Mouse (Mus musculus): ENCODE measurements around the gene Xpo5. TPM values are rescaled to one million over a fixed set of nuclear protein-coding genes. Genes with fewer than 3 reads are reported as not detected.

The Xpo5 gene
- total RNA-seq, 1 experiment, result 63.2 TPM

- Histone ChIP-seq H3K9ac (ENCODE audit: insufficient read depth, low read depth, low read length, poor library complexity, severe bottlenecking) (no peak overlapping the region), H3K4me1 (ENCODE audit: control insufficient read depth in 2 of 2, insufficient read depth in 2 of 2, low read length in 2 of 2, poor library complexity in 1 of 2) (peaks cover 0 to 8% of the 10 kb centered on the region in 2 experiments; a peak in 2 of 4 replicates), H3K4me3 (ENCODE audit: insufficient read depth in 1 of 2, low read depth in 1 of 2, low read length in 2 of 2, poor library complexity in 1 of 2, severe bottlenecking in 1 of 2) (no peak overlapping the region), H3K27ac (ENCODE audit: insufficient read depth, low read depth, low read length, poor library complexity, severe bottlenecking) (no peak overlapping the region), H3K9me3 (ENCODE audit: control insufficient read depth, insufficient read depth, low read depth, low read length) (no peaks in the 10 kb centered on the region), H3K36me3 (ENCODE audit: control insufficient read depth, insufficient read depth, low read length, poor library complexity, severe bottlenecking) (peaks cover 45% of the 10 kb centered on the region)
- TF ChIP-seq CHD2 (IDR thresholded peaks at IDR 0.05; ENCODE audit: low read depth, low read length) (no peak), MAFK (IDR thresholded peaks at IDR 0.05; ENCODE audit: insufficient read depth, low read depth, low read length) (no peak), HCFC1 (IDR thresholded peaks at IDR 0.05; ENCODE audit: borderline replicate concordance, insufficient read depth, low read length) (no peak), ZNF384 (IDR thresholded peaks at IDR 0.05; ENCODE audit: low read depth, low read length) (no peak), ZC3H11A (IDR thresholded peaks at IDR 0.05; ENCODE audit: borderline replicate concordance, low read depth, low read length) (no peak)
- in situ Hi-C loops (cut with MboI; ENCODE audit: low sequenced_read_pairs in 2 of 2, unreplicated experiment in 2 of 2), result no loop called here
- no peak for DNase-seq (ENCODE audit: low read depth, low spot score)
Measured at GRCm38 (mm10) chr17:46255147-46255546, 52.6 kb downstream of the Xpo5 start.

- in situ Hi-C loops (cut with MboI; ENCODE audit: low sequenced_read_pairs in 2 of 2, unreplicated experiment in 2 of 2), result no loop called here
- Histone ChIP-seq H3K36me3 (ENCODE audit: control insufficient read depth, insufficient read depth, low read length, poor library complexity, severe bottlenecking) (peaks cover 52% of the 10 kb centered on the region), H3K27ac (ENCODE audit: insufficient read depth, low read depth, low read length, poor library complexity, severe bottlenecking) (no peak overlapping the region), H3K9ac (ENCODE audit: insufficient read depth, low read depth, low read length, poor library complexity, severe bottlenecking) (0 out of 2 replicates have a peak overlapping the region, but pooled peaks have one; percentile 11), H3K4me1 (ENCODE audit: control insufficient read depth in 2 of 2, insufficient read depth in 2 of 2, low read length in 2 of 2, poor library complexity in 1 of 2) (peaks cover 0 to 19% of the 10 kb centered on the region in 2 experiments; a peak in 2 of 4 replicates), H3K9me3 (ENCODE audit: control insufficient read depth, insufficient read depth, low read depth, low read length) (no peaks in the 10 kb centered on the region), H3K4me3 (ENCODE audit: insufficient read depth in 1 of 2, low read depth in 1 of 2, low read length in 2 of 2, poor library complexity in 1 of 2, severe bottlenecking in 1 of 2) (peak overlapping the region in 1 of 2 experiments; percentile 10; a peak in 1 of 4 replicates)
- no peak for TF ChIP-seq CHD2 (IDR thresholded peaks at IDR 0.05; ENCODE audit: low read depth, low read length)
- TF ChIP-seq MAFK (IDR thresholded peaks at IDR 0.05; ENCODE audit: insufficient read depth, low read depth, low read length), result no peak
- TF ChIP-seq ZNF384 (IDR thresholded peaks at IDR 0.05; ENCODE audit: low read depth, low read length), result no peak
- no peak for TF ChIP-seq HCFC1 (IDR thresholded peaks at IDR 0.05; ENCODE audit: borderline replicate concordance, insufficient read depth, low read length)
- TF ChIP-seq ZC3H11A (IDR thresholded peaks at IDR 0.05; ENCODE audit: borderline replicate concordance, low read depth, low read length), result no peak
- no peak for DNase-seq (ENCODE audit: low read depth, low spot score)
Measured at GRCm38 (mm10) chr17:46258279-46259053, 55.9 kb downstream of the Xpo5 start.

GRCm38 (mm10) chr17:46259675-46260074 lies 57.1 kb downstream of the Xpo5 start:
- in situ Hi-C loops (cut with MboI; ENCODE audit: low sequenced_read_pairs in 2 of 2, unreplicated experiment in 2 of 2), result no loop called here

GRCm38 (mm10) chr17:46262201-46262694 lies 59.7 kb downstream of the Xpo5 start:
- in situ Hi-C loops (cut with MboI; ENCODE audit: low sequenced_read_pairs in 2 of 2, unreplicated experiment in 2 of 2), result no loop called here
- Histone ChIP-seq H3K27ac (ENCODE audit: insufficient read depth, low read depth, low read length, poor library complexity, severe bottlenecking) (no peak overlapping the region), H3K36me3 (ENCODE audit: control insufficient read depth, insufficient read depth, low read length, poor library complexity, severe bottlenecking) (peaks cover 80% of the 10 kb centered on the region), H3K9ac (ENCODE audit: insufficient read depth, low read depth, low read length, poor library complexity, severe bottlenecking) (no peak overlapping the region), H3K4me3 (ENCODE audit: insufficient read depth in 1 of 2, low read depth in 1 of 2, low read length in 2 of 2, poor library complexity in 1 of 2, severe bottlenecking in 1 of 2) (no peak overlapping the region), H3K4me1 (ENCODE audit: control insufficient read depth in 2 of 2, insufficient read depth in 2 of 2, low read length in 2 of 2, poor library complexity in 1 of 2) (peaks cover 5 to 28% of the 10 kb centered on the region in 2 experiments; a peak in 3 of 4 replicates), H3K9me3 (ENCODE audit: control insufficient read depth, insufficient read depth, low read depth, low read length) (no peaks in the 10 kb centered on the region)
- no peak for DNase-seq (ENCODE audit: low read depth, low spot score)
- no peak for TF ChIP-seq HCFC1 (IDR thresholded peaks at IDR 0.05; ENCODE audit: borderline replicate concordance, insufficient read depth, low read length)
- TF ChIP-seq MAFK (IDR thresholded peaks at IDR 0.05; ENCODE audit: insufficient read depth, low read depth, low read length), result no peak
- no peak for TF ChIP-seq CHD2 (IDR thresholded peaks at IDR 0.05; ENCODE audit: low read depth, low read length)
- no peak for TF ChIP-seq ZC3H11A (IDR thresholded peaks at IDR 0.05; ENCODE audit: borderline replicate concordance, low read depth, low read length)
- TF ChIP-seq ZNF384 (IDR thresholded peaks at IDR 0.05; ENCODE audit: low read depth, low read length), result no peak

More at GRCm38 (mm10) chr17:46259675-46260074, 57.1 kb downstream of the Xpo5 start:
- DNase-seq (ENCODE audit: low read depth, low spot score), result no peak
- Histone ChIP-seq H3K9ac (ENCODE audit: insufficient read depth, low read depth, low read length, poor library complexity, severe bottlenecking) (no peak overlapping the region), H3K9me3 (ENCODE audit: control insufficient read depth, insufficient read depth, low read depth, low read length) (no peaks in the 10 kb centered on the region), H3K27ac (ENCODE audit: insufficient read depth, low read depth, low read length, poor library complexity, severe bottlenecking) (no peak overlapping the region), H3K4me1 (ENCODE audit: control insufficient read depth in 2 of 2, insufficient read depth in 2 of 2, low read length in 2 of 2, poor library complexity in 1 of 2) (peaks cover 0 to 14% of the 10 kb centered on the region in 2 experiments; a peak in 2 of 4 replicates), H3K36me3 (ENCODE audit: control insufficient read depth, insufficient read depth, low read length, poor library complexity, severe bottlenecking) (peaks cover 64% of the 10 kb centered on the region), H3K4me3 (ENCODE audit: insufficient read depth in 1 of 2, low read depth in 1 of 2, low read length in 2 of 2, poor library complexity in 1 of 2, severe bottlenecking in 1 of 2) (no peak overlapping the region)
- TF ChIP-seq MAFK (IDR thresholded peaks at IDR 0.05; ENCODE audit: insufficient read depth, low read depth, low read length) (no peak), ZC3H11A (IDR thresholded peaks at IDR 0.05; ENCODE audit: borderline replicate concordance, low read depth, low read length) (no peak), ZNF384 (IDR thresholded peaks at IDR 0.05; ENCODE audit: low read depth, low read length) (no peak), CHD2 (IDR thresholded peaks at IDR 0.05; ENCODE audit: low read depth, low read length) (no peak), HCFC1 (IDR thresholded peaks at IDR 0.05; ENCODE audit: borderline replicate concordance, insufficient read depth, low read length) (no peak)

All from ES-E14 (cell line).